Mouse (Mus musculus) midbrain, embryonic 16.5 days (tissue): ENCODE measurements around the gene Ncbp2. TPM values are rescaled to one million over a fixed set of nuclear protein-coding genes. Genes with fewer than 3 reads are reported as not detected.
"Not testable (repeated sequence)": the region's sequence is repeated elsewhere in the genome, so short reads cannot be mapped to it uniquely, and the experiment has no call there.

Experiments
- ATAC-seq: fragments of 200-750 bp; cut with Nextera tagmentation; 2 replicates; pipeline ENCODE4 v1.8.0; 2017; ENCODE audit warnings: moderate TSS enrichment
- H3K27ac ChIP-seq: fragments of 300-500 bp; sonication (generic); 2 replicates; pipeline ENCODE4 v1.5.1; 2014; ENCODE audit warnings: mild to moderate bottlenecking, low read length, mixed read lengths
- H3K27me3 ChIP-seq: fragments of 300-500 bp; sonication (generic); 2 replicates; pipeline ENCODE4 v1.6.1; 2014; ENCODE audit warnings: low read depth, low read length, mixed read lengths; ENCODE audit not compliant: control insufficient read depth, insufficient read depth
- H3K36me3 ChIP-seq: fragments of 300-500 bp; sonication (generic); 2 replicates; pipeline ENCODE4 v1.6.1; 2014; ENCODE audit warnings: mild to moderate bottlenecking, low read length, moderate library complexity, mixed read lengths; ENCODE audit not compliant: control insufficient read depth, insufficient read depth
- H3K4me1 ChIP-seq: fragments of 300-500 bp; sonication (generic); 2 replicates; pipeline ENCODE4 v1.6.1; 2014; ENCODE audit warnings: mild to moderate bottlenecking, low read length, mixed read lengths; ENCODE audit not compliant: control insufficient read depth, insufficient read depth
- H3K4me2 ChIP-seq: fragments of 300-500 bp; sonication (generic); 2 replicates; pipeline ENCODE4 v1.6.1; 2014; ENCODE audit warnings: mild to moderate bottlenecking, low read length, mixed read lengths
- H3K4me3 ChIP-seq: fragments of 300-500 bp; sonication (generic); 2 replicates; pipeline ENCODE4 v1.5.1; 2014; ENCODE audit warnings: low read depth, mild to moderate bottlenecking, low read length, moderate library complexity, mixed read lengths
- H3K9ac ChIP-seq: fragments of 300-500 bp; sonication (generic); 2 replicates; pipeline ENCODE4 v1.6.1; 2014; ENCODE audit warnings: low read depth, low read length, mixed read lengths
- H3K9me3 ChIP-seq: fragments of 300-500 bp; sonication (generic); replicated peaks from 2 replicates; pipeline ENCODE4 v1.6.1; 2014; ENCODE audit warnings: mild to moderate bottlenecking, low read length, mixed read lengths; ENCODE audit not compliant: control insufficient read depth, poor library complexity, severe bottlenecking
- WGBS: fragments of 180-500 bp; shearing (Covaris S2); extraction: QIAGEN DNeasy Blood & Tissue Kit; methylation state at CpG from one replicate; pipeline ENCODE4 v1.1.7; 2014; 5-methylcytosine and 5-hydroxymethylcytosine counted together
- polyA plus RNA-seq: library from polyadenylated mRNA; unstranded; fragments of >200 nt; fragmentation: Nextera tagmentation; extraction: Ambion mirVana; gene quantifications from 2 replicates; pipeline ENCODE4 v1.2.1, GENCODE M21; 2015

The Ncbp2 gene
- polyA plus RNA-seq, 1 experiment from 2014 or later = 103 TPM

DNA sequence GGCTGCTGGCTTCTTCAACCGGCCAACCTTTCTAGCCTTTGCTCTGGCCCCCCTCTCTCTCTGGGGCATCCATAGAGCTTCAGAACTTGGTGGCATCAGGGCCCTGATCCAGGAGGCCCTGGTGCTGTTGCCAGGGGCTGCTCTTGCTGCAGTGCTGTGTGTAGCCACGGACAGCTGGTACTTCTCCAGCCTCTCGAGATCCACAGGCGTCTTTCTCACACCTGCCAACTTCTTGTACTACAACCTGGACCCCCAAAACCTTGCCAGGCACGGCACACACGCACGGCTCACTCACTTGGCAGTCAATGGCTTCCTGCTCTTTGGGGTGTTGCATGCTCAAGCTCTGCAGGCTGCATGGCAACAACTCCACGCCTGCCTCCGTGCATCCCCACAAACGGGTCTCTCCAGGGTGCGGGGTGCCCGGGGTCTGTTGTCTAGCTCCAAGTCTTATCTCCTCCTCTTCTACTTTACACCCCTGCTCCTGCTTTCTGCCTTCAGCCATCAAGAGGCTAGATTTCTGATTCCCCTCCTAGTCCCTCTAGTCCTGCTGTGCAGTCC lies 3.5 kb upstream of the Ncbp2 start:
- 88% methylated on average over 12 of the region's 12 CpGs for WGBS
- no peak overlapping the region for H3K27ac ChIP-seq
- no peaks in the 10 kb centered on the region for H3K9me3 ChIP-seq
- no peak overlapping the region for H3K4me2 ChIP-seq
- no peaks in the 10 kb centered on the region for H3K27me3 ChIP-seq
- H3K9ac ChIP-seq = no peak overlapping the region
- peaks cover 34% of the 10 kb centered on the region for H3K4me1 ChIP-seq
- ATAC-seq = no peak
- no peak overlapping the region for H3K4me3 ChIP-seq
- H3K36me3 ChIP-seq = 0 out of 2 replicates have a peak, but pooled peaks cover 3% of the 10 kb centered on the region

DNA sequence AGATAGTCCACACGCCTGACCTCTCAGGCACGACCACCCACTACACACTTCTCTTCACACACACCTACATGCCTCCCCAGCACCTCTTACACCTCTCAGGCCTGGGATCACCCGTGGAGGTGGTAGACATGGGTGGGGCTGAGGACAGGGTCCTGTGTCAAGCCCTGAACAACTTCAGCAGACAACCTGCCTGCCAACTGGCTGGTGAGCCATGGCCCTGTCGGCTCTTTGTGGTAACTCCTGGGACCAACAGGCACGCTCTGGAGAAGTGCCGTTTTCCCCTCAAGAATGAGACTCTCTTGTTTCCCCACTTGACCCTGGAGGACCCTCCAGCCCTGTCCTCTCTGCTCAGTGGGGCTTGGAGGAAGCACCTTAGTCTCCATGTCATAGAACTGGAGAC lies 2.9 kb upstream of the Ncbp2 start:
- H3K4me1 ChIP-seq = peaks cover 34% of the 10 kb centered on the region
- no peak overlapping the region for H3K27ac ChIP-seq
- 0 out of 2 replicates have a peak, but pooled peaks cover 3% of the 10 kb centered on the region for H3K36me3 ChIP-seq
- no peak overlapping the region for H3K4me2 ChIP-seq
- H3K27me3 ChIP-seq = no peaks in the 10 kb centered on the region
- H3K9ac ChIP-seq = no peak overlapping the region
- no peaks in the 10 kb centered on the region for H3K9me3 ChIP-seq
- WGBS = 93% methylated on average over 6 of the region's 6 CpGs
- no peak for ATAC-seq
- H3K4me3 ChIP-seq = no peak overlapping the region

DNA sequence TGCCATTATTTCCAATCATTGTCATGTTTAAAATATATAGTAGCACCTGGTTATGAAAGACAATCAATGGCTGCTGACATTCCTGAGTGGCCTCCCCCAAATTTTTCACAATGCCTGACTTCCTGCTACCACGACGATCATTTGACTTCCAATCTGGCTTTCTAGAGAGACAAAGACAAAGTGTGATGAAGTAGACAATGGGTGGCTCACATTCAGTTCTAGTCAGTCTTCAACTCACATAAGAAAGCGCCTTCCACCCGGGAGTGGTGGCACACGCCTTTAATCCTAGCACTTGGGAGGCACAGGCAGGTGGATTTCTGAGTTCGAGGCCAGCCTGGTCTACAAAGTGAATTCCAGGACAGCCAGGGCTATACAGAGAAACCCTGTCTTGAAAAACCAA lies 2.3 kb upstream of the Ncbp2 start:
- not testable (repeated sequence) for H3K27ac ChIP-seq, H3K36me3 ChIP-seq, H3K9ac ChIP-seq, H3K9me3 ChIP-seq, H3K4me3 ChIP-seq, ATAC-seq, H3K27me3 ChIP-seq
- peak overlapping the region; percentile 76; the same call in 1 of the 2 replicates for H3K4me2 ChIP-seq
- WGBS = 86% methylated on average over 6 of the region's 6 CpGs
- peaks cover 34% of the 10 kb centered on the region for H3K4me1 ChIP-seq

DNA sequence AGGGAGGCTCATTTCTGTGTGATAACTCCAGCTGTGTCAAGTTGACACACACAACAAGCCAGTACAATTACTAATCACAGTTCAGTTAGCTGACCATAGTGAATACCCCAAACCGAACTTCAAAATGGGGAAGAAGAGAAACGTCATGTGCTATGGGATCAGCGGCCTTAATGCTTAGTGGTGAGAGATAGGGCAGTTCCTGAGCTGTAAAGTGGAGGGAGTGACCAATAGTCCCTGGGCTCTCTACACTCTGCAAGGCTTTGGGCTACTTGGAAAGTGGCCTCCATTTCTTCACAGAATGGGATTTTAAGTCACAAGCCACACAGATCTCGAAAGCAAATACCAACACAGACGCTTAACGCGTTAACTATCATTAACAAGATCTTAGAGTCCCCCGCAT lies 980 bp upstream of the Ncbp2 start:
- H3K27ac ChIP-seq = peak overlapping the region; percentile 89; the same call in 1 of the 2 replicates
- no peaks in the 10 kb centered on the region for H3K27me3 ChIP-seq
- no peak for ATAC-seq
- H3K36me3 ChIP-seq = peaks cover 9% of the 10 kb centered on the region
- 37% methylated on average over 8 of the region's 8 CpGs for WGBS
- no peaks in the 10 kb centered on the region for H3K9me3 ChIP-seq
- H3K9ac ChIP-seq = peak overlapping the region; percentile 93
- peaks cover 34% of the 10 kb centered on the region for H3K4me1 ChIP-seq
- H3K4me3 ChIP-seq = peak overlapping the region; percentile 71
- H3K4me2 ChIP-seq = peak overlapping the region; percentile 76

DNA sequence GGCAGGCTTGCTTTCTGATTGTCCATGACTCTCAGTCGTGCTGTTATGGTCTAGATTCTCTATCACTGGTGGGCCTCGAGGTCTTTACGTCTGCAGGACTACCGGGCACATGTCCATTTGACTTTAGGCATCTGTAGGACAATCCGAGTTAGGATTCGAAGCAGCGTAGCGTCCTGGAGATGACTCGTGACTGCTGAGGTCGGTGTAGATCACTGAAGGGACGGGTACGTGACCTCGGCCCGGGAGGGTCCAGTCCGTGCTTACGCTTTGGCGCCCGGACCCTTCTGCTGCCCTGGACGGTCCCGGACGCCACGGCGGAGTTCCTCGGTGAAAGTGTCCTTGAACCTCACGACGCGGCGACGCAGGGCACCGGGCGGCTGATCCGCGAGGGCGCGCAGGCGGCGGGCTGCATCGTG lies 404 bp upstream of the Ncbp2 start:
- Histone ChIP-seq H3K9ac (peak overlapping the region; percentile 93), H3K9me3 (no peaks in the 10 kb centered on the region), H3K4me2 (peak overlapping the region; percentile 76), H3K4me3 (peak overlapping the region; percentile 71), H3K27me3 (no peaks in the 10 kb centered on the region), H3K36me3 (peaks cover 9% of the 10 kb centered on the region), H3K27ac (peak overlapping the region; percentile 89), H3K4me1 (peaks cover 34% of the 10 kb centered on the region)
- WGBS = under 1% methylated on average over 38 of the region's 38 CpGs
- ATAC-seq = peak; percentile 78

DNA sequence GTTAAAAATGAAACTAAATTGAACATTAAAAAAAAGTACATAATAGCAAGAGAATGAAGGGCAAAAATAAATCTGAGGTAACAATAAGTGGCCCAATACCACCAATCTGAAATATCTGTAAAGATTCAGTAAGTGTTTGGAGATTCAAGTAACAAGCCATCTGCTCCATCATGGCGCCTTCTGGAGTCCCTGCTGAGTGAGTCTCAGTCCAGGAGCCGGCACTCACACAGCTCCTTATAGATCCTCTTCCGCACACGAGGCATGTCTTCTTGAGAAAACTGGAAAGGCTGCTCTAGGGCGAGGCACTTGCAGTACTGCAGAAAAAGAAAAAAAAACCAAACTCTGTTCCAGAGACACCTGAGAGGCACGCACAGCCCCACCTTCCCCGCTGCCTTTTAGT lies 14.9 kb downstream of the Ncbp2 start:
- no peak overlapping the region for H3K9ac ChIP-seq
- no peak overlapping the region for H3K4me3 ChIP-seq
- no peaks in the 10 kb centered on the region for H3K4me1 ChIP-seq
- no peak for ATAC-seq
- H3K36me3 ChIP-seq = peaks cover 43% of the 10 kb centered on the region
- 90% methylated on average over 7 of the region's 7 CpGs for WGBS
- H3K27me3 ChIP-seq = no peaks in the 10 kb centered on the region
- H3K9me3 ChIP-seq = no peaks in the 10 kb centered on the region
- H3K27ac ChIP-seq = no peak overlapping the region
- H3K4me2 ChIP-seq = no peak overlapping the region

DNA sequence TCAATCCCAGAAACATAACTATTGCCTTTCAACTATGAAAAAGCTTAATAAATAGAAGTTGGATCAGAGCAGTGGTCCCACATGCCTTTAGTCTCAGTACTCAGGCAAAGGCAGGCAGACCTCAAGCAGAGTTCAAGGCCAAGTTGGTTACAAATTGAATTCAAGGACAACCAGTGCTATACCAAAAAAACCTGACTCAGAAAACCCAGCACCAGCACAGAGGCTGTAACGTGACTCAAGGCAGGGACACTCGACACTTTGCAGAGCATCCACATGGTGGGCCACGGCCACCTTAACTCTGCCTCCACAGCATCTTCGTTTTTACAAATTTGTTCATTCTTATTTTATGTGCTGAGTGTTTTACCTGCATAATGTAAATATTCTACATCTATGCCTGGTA lies 26.9 kb downstream of the Ncbp2 start:
- 95% methylated on average over 4 of the region's 4 CpGs for WGBS
- Histone ChIP-seq H3K9me3 (no peaks in the 10 kb centered on the region), H3K36me3 (peaks cover 21% of the 10 kb centered on the region), H3K4me1 (no peaks in the 10 kb centered on the region), H3K27me3 (no peaks in the 10 kb centered on the region), H3K27ac (no peak overlapping the region), H3K4me2 (no peak overlapping the region), H3K4me3 (no peak overlapping the region), H3K9ac (no peak overlapping the region)
- ATAC-seq = no peak

DNA sequence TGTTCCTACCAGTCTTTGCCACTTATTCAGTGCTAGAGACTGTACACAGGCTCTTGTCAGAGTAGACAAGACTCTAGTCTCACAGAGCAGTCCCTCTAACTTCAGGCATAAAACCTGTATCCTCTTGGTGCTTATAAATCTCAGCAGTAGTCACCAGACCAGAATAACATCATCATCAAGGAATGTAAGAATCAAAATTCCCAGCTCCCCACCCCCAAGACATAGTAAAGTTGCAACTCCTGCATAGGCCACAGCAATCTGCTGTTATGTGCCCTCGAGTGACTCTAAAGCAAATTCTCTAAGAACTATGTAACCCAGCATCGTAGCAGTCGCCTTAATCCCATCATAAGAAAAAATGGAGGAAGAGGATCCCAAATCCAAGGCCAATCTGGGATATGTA lies 31.2 kb downstream of the Ncbp2 start:
- Histone ChIP-seq H3K4me2 (no peak overlapping the region), H3K4me1 (no peaks in the 10 kb centered on the region), H3K9ac (no peak overlapping the region), H3K27me3 (no peaks in the 10 kb centered on the region), H3K36me3 (peaks cover 19% of the 10 kb centered on the region), H3K9me3 (no peaks in the 10 kb centered on the region), H3K27ac (no peak overlapping the region), H3K4me3 (no peak overlapping the region)
- no peak for ATAC-seq
- 94% methylated on average over 3 of the region's 3 CpGs for WGBS

DNA sequence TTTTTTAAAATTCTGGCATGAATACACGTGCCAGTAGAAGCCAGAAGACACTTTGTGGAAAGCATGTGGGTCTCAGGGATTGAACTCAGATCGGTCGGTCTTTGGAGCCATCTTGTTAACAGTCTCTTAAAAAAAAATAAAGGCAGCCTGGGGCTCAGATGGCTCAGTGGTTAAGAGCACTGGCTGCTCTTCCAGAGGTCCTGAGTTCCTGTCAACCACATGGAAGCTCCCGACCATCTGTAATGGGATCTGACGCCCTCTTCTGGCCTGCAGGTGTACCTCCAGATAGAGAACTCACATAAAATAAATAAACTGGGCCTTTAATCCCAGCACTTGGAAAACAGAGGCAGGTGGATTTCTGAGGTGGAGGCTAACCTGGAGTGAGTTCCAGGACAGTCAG lies 32.6 kb downstream of the Ncbp2 start:
- H3K4me1 ChIP-seq = no peaks in the 10 kb centered on the region
- 80% methylated on average over 5 of the region's 5 CpGs for WGBS
- H3K36me3 ChIP-seq = peaks cover 15% of the 10 kb centered on the region
- H3K4me2 ChIP-seq = no peak overlapping the region
- no peaks in the 10 kb centered on the region for H3K9me3 ChIP-seq
- H3K9ac ChIP-seq = no peak overlapping the region
- no peak overlapping the region for H3K27ac ChIP-seq
- H3K4me3 ChIP-seq = no peak overlapping the region
- ATAC-seq = no peak
- H3K27me3 ChIP-seq = no peaks in the 10 kb centered on the region
